Mouse (Mus musculus): Measurements from ENCODE around the gene Ppil2. TPM values are rescaled to one million over a fixed set of nuclear protein-coding genes. Genes with fewer than 3 reads are reported as not detected.

Ppil2 gene
- polyA plus RNA-seq, 1 experiment from 2014 or later = 153 TPM

DNA sequence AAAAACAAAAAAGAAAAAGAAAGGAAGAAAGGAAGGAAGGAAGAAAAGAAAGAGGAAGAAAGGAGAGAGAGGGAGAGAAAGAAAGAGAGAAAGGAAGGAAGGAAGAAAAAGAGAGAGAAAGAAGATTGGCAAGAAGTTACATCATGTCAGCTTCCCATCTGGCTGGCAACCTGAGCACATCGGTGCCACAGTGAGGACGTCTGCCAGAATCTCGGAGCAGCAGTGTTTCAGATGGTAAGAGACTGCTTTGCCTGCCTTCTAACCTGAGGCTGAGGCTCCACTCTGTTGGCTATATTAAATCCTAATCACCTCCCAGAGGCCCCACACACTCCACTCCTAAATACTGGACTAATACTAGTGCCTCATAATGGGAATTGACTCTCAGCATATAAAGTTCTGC lies 57.2 kb downstream of the Ppil2 start:
- H3K9ac ChIP-seq (ENCODE audit: low read depth, low read length) = no peak overlapping the region
- 0 out of 2 replicates have a peak, but pooled peaks cover 2% of the 10 kb centered on the region for H3K36me3 ChIP-seq (ENCODE audit: control insufficient read depth, insufficient read depth, low read length)
- ATAC-seq = no peak
- H3K27ac ChIP-seq (ENCODE audit: low read length) = no peak overlapping the region
- no peak overlapping the region for H3K4me2 ChIP-seq (ENCODE audit: low read length)
- no peak overlapping the region for H3K4me3 ChIP-seq (ENCODE audit: low read depth, low read length)
- 78% methylated on average over 3 of the region's 3 CpGs for WGBS
- peaks cover 7% of the 10 kb centered on the region for H3K4me1 ChIP-seq (ENCODE audit: control insufficient read depth, insufficient read depth, low read length)
- no peaks in the 10 kb centered on the region for H3K9me3 ChIP-seq (replicated peaks; ENCODE audit: control insufficient read depth, low read length, poor library complexity, severe bottlenecking)
- no peaks in the 10 kb centered on the region for H3K27me3 ChIP-seq (ENCODE audit: control insufficient read depth, insufficient read depth, low read depth, low read length)

- Histone ChIP-seq H3K36me3 (ENCODE audit: control insufficient read depth, insufficient read depth, low read length) (peaks cover 10% of the 10 kb centered on the region; the same call in 1 of the 2 replicates), H3K4me1 (ENCODE audit: control insufficient read depth, insufficient read depth, low read length) (peaks cover 7% of the 10 kb centered on the region), H3K4me2 (ENCODE audit: low read length) (no peak overlapping the region), H3K4me3 (ENCODE audit: low read depth, low read length) (no peak overlapping the region), H3K27me3 (ENCODE audit: control insufficient read depth, insufficient read depth, low read depth, low read length) (no peaks in the 10 kb centered on the region), H3K9ac (ENCODE audit: low read depth, low read length) (no peak overlapping the region), H3K9me3 (replicated peaks; ENCODE audit: control insufficient read depth, low read length, poor library complexity, severe bottlenecking) (no peaks in the 10 kb centered on the region), H3K27ac (ENCODE audit: low read length) (no peak overlapping the region)
- ATAC-seq = no peak
- WGBS = 84% methylated on average over 7 of the region's 7 CpGs
Measured at GRCm38 (mm10) chr16:17052087-17052486, 59.0 kb downstream of the Ppil2 start.

GRCm38 (mm10) chr16:17049886-17050285 lies 61.2 kb downstream of the Ppil2 start:
- Histone ChIP-seq H3K9me3 (replicated peaks; ENCODE audit: control insufficient read depth, low read length, poor library complexity, severe bottlenecking) (no peaks in the 10 kb centered on the region), H3K9ac (ENCODE audit: low read depth, low read length) (no peak overlapping the region), H3K27me3 (ENCODE audit: control insufficient read depth, insufficient read depth, low read depth, low read length) (no peaks in the 10 kb centered on the region), H3K4me2 (ENCODE audit: low read length) (no peak overlapping the region), H3K4me1 (ENCODE audit: control insufficient read depth, insufficient read depth, low read length) (no peaks in the 10 kb centered on the region), H3K36me3 (ENCODE audit: control insufficient read depth, insufficient read depth, low read length) (peaks cover 10% of the 10 kb centered on the region; the same call in 1 of the 2 replicates), H3K4me3 (ENCODE audit: low read depth, low read length) (no peak overlapping the region), H3K27ac (ENCODE audit: low read length) (no peak overlapping the region)
- 100% methylated on average over 1 of the region's 1 CpGs for WGBS
- no peak for ATAC-seq

- 21% methylated on average over 3 of the region's 3 CpGs for WGBS
- H3K27me3 ChIP-seq (ENCODE audit: control insufficient read depth, insufficient read depth, low read depth, low read length) = no peaks in the 10 kb centered on the region
- H3K4me2 ChIP-seq (ENCODE audit: low read length) = no peak overlapping the region
- H3K9ac ChIP-seq (ENCODE audit: low read depth, low read length) = no peak overlapping the region
- no peak overlapping the region for H3K4me3 ChIP-seq (ENCODE audit: low read depth, low read length)
- H3K27ac ChIP-seq (ENCODE audit: low read length) = no peak overlapping the region
- no peaks in the 10 kb centered on the region for H3K9me3 ChIP-seq (replicated peaks; ENCODE audit: control insufficient read depth, low read length, poor library complexity, severe bottlenecking)
- peaks cover 21% of the 10 kb centered on the region; the same call in 1 of the 2 replicates for H3K36me3 ChIP-seq (ENCODE audit: control insufficient read depth, insufficient read depth, low read length)
- no peak for ATAC-seq
- H3K4me1 ChIP-seq (ENCODE audit: control insufficient read depth, insufficient read depth, low read length) = no peaks in the 10 kb centered on the region
Measured at GRCm38 (mm10) chr16:17045287-17045686, 65.8 kb downstream of the Ppil2 start.

- 92% methylated on average over 3 of the region's 3 CpGs for WGBS
Measured at GRCm38 (mm10) chr16:17044320-17044719, 66.7 kb downstream of the Ppil2 start.

GRCm38 (mm10) chr16:17041417-17041816 lies 69.6 kb downstream of the Ppil2 start:
- no peak overlapping the region for H3K9ac ChIP-seq (ENCODE audit: low read depth, low read length)
- no peak overlapping the region for H3K4me3 ChIP-seq (ENCODE audit: low read depth, low read length)
- no peak for ATAC-seq
- no peaks in the 10 kb centered on the region for H3K9me3 ChIP-seq (replicated peaks; ENCODE audit: control insufficient read depth, low read length, poor library complexity, severe bottlenecking)
- H3K36me3 ChIP-seq (ENCODE audit: control insufficient read depth, insufficient read depth, low read length) = peaks cover 24% of the 10 kb centered on the region
- H3K27me3 ChIP-seq (ENCODE audit: control insufficient read depth, insufficient read depth, low read depth, low read length) = no peaks in the 10 kb centered on the region
- H3K4me2 ChIP-seq (ENCODE audit: low read length) = no peak overlapping the region
- 92% methylated on average over 1 of the region's 1 CpGs for WGBS
- H3K4me1 ChIP-seq (ENCODE audit: control insufficient read depth, insufficient read depth, low read length) = no peaks in the 10 kb centered on the region
- no peak overlapping the region for H3K27ac ChIP-seq (ENCODE audit: low read length)

More at GRCm38 (mm10) chr16:17044320-17044719, 66.7 kb downstream of the Ppil2 start:
- H3K9ac ChIP-seq (ENCODE audit: low read depth, low read length) = no peak overlapping the region
- ATAC-seq = no peak
- no peaks in the 10 kb centered on the region for H3K27me3 ChIP-seq (ENCODE audit: control insufficient read depth, insufficient read depth, low read depth, low read length)
- H3K4me1 ChIP-seq (ENCODE audit: control insufficient read depth, insufficient read depth, low read length) = no peaks in the 10 kb centered on the region
- H3K27ac ChIP-seq (ENCODE audit: low read length) = no peak overlapping the region
- peaks cover 26% of the 10 kb centered on the region for H3K36me3 ChIP-seq (ENCODE audit: control insufficient read depth, insufficient read depth, low read length)
- no peaks in the 10 kb centered on the region for H3K9me3 ChIP-seq (replicated peaks; ENCODE audit: control insufficient read depth, low read length, poor library complexity, severe bottlenecking)
- no peak overlapping the region for H3K4me3 ChIP-seq (ENCODE audit: low read depth, low read length)
- no peak overlapping the region for H3K4me2 ChIP-seq (ENCODE audit: low read length)

DNA sequence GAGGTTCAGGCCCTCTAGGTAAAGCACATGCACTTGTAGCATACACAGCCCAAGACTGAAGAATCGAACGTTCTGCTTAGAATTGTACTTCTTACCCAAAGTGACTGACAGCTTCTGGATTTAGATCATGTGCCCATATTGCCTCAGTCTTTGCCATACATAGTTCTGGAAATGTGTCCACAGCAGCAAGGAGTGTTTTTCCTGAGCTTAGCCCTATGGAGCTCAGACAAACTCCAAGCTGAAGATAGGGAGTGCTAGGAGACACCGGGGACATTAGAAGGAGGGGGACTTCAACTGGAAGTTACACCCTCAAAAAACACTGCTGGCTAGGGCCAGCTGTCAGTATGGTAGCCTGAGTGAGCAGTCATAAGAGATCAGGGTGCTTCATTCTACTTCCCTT lies 70.3 kb downstream of the Ppil2 start:
- 95% methylated on average over 3 of the region's 3 CpGs for WGBS
- H3K36me3 ChIP-seq (ENCODE audit: control insufficient read depth, insufficient read depth, low read length) = peaks cover 27% of the 10 kb centered on the region
- H3K4me1 ChIP-seq (ENCODE audit: control insufficient read depth, insufficient read depth, low read length) = no peaks in the 10 kb centered on the region
- H3K4me3 ChIP-seq (ENCODE audit: low read depth, low read length) = no peak overlapping the region
- H3K9me3 ChIP-seq (replicated peaks; ENCODE audit: control insufficient read depth, low read length, poor library complexity, severe bottlenecking) = no peaks in the 10 kb centered on the region
- no peak overlapping the region for H3K9ac ChIP-seq (ENCODE audit: low read depth, low read length)
- H3K4me2 ChIP-seq (ENCODE audit: low read length) = no peak overlapping the region
- ATAC-seq = no peak
- H3K27ac ChIP-seq (ENCODE audit: low read length) = no peak overlapping the region
- no peaks in the 10 kb centered on the region for H3K27me3 ChIP-seq (ENCODE audit: control insufficient read depth, insufficient read depth, low read depth, low read length)

MicroRNA genes within 50 kb of the gene (microRNA counts, 519-probe panel; counts per million panel counts)
- microRNA mmu-miR-130b (3,081 counts per million, percentile 89 among the panel's probes with 10 or more counts), microRNA mmu-miR-301b (2,499 counts per million, percentile 75 among the panel's probes with 10 or more counts)

Small RNA genes lying within 50 kb of the gene (microRNA-seq; reads per million reads assigned to microRNA genes)
- 6,244 reads per million, percentile 93 among the genes with 10 or more reads in this experiment for gene Mir130b
- 173 reads per million, percentile 59 among the genes with 10 or more reads in this experiment for gene Mir301b

Other genes with a start within 250 kb of the Ppil2 start
- gene Igll1, start 247.3 kb downstream of the Ppil2 start, polyA plus RNA-seq (2015; fragmentation: Nextera tagmentation; extraction: Ambion mirVana) = not detected in 2 replicates
- 72.5 and 73.1 TPM in 2 replicates for gene Top3b, start 240.5 kb downstream of the Ppil2 start, polyA plus RNA-seq (2015; fragmentation: Nextera tagmentation; extraction: Ambion mirVana)
- gene Vpreb1, start 240.4 kb downstream of the Ppil2 start, polyA plus RNA-seq (2015; fragmentation: Nextera tagmentation; extraction: Ambion mirVana) = 0.70 and 0.95 TPM in 2 replicates
- 29.3 and 30.0 TPM in 2 replicates for gene Ppm1f, start 214.8 kb downstream of the Ppil2 start, polyA plus RNA-seq (2015; fragmentation: Nextera tagmentation; extraction: Ambion mirVana)
- gene Mapk1, start 127.9 kb downstream of the Ppil2 start, polyA plus RNA-seq (2015; fragmentation: Nextera tagmentation; extraction: Ambion mirVana) = 182 and 189 TPM in 2 replicates
- gene Ypel1, start 41.6 kb downstream of the Ppil2 start, polyA plus RNA-seq (2015; fragmentation: Nextera tagmentation; extraction: Ambion mirVana) = 150 and 160 TPM in 2 replicates
- 10.0 and 14.9 TPM in 2 replicates for gene 2610318N02Rik, start 13.9 kb upstream of the Ppil2 start, polyA plus RNA-seq (2015; fragmentation: Nextera tagmentation; extraction: Ambion mirVana)
- gene Sdf2l1, start 21.1 kb upstream of the Ppil2 start, polyA plus RNA-seq (2015; fragmentation: Nextera tagmentation; extraction: Ambion mirVana) = 26.3 and 26.6 TPM in 2 replicates
- 42.0 and 51.3 TPM in 2 replicates for gene Ydjc, start 33.4 kb upstream of the Ppil2 start, polyA plus RNA-seq (2015; fragmentation: Nextera tagmentation; extraction: Ambion mirVana)
- gene Ccdc116, start 36.0 kb upstream of the Ppil2 start, polyA plus RNA-seq (2015; fragmentation: Nextera tagmentation; extraction: Ambion mirVana) = 3.3 and 4.4 TPM in 2 replicates
- gene Ube2l3, start 91.4 kb upstream of the Ppil2 start, polyA plus RNA-seq (2015; fragmentation: Nextera tagmentation; extraction: Ambion mirVana) = 264 and 291 TPM in 2 replicates
- gene Rimbp3, start 97.3 kb upstream of the Ppil2 start, polyA plus RNA-seq (2015; fragmentation: Nextera tagmentation; extraction: Ambion mirVana) = 2.3 and 2.7 TPM in 2 replicates
- gene Hic2, start 122.3 kb upstream of the Ppil2 start, polyA plus RNA-seq (2015; fragmentation: Nextera tagmentation; extraction: Ambion mirVana) = 7.6 and 9.5 TPM in 2 replicates
- gene Tmem191c, start 164.8 kb upstream of the Ppil2 start, polyA plus RNA-seq (2015; fragmentation: Nextera tagmentation; extraction: Ambion mirVana) = 77.9 and 94.8 TPM in 2 replicates
- 2.8 and 3.7 TPM in 2 replicates for gene Serpind1, start 220.1 kb upstream of the Ppil2 start, polyA plus RNA-seq (2015; fragmentation: Nextera tagmentation; extraction: Ambion mirVana)